Mouse (Mus musculus): ENCODE measurements around the gene Npepl1. TPM values are rescaled to one million over a fixed set of nuclear protein-coding genes. Genes with fewer than 3 reads are reported as not detected.

The Npepl1 gene
- polyA plus RNA-seq, 1 experiment, result 90.9 TPM

- H3K4me3 ChIP-seq (ENCODE audit: low read depth, low read length), result peak overlapping the region; percentile 90
- peaks cover 21% of the 10 kb centered on the region for H3K4me1 ChIP-seq (ENCODE audit: control insufficient read depth, insufficient read depth, insufficient read length, low read length)
- peak overlapping the region; percentile 40 for H3K27ac ChIP-seq (ENCODE audit: insufficient read depth, low read depth, low read length)
- H3K27me3 ChIP-seq (ENCODE audit: control insufficient read depth, insufficient read depth, low read length), result no peaks in the 10 kb centered on the region
- TF ChIP-seq CTCF (IDR thresholded peaks at IDR 0.05; ENCODE audit: extremely low read depth, insufficient read length, insufficient replicate concordance, low read depth, low read length), result no peak
- TF ChIP-seq POLR2A (IDR thresholded peaks at IDR 0.05; ENCODE audit: low read depth, low read length), result no peak
- peaks cover 21% of the 10 kb centered on the region for H3K36me3 ChIP-seq (ENCODE audit: control insufficient read depth, insufficient read depth, low read length)
- WGBS, result 36% methylated on average over 33 of the region's 33 CpGs
Measured at GRCm38 (mm10) chr2:174110783-174111549, 817 bp downstream of the Npepl1 start.

GRCm38 (mm10) chr2:174112931-174113330 is 2.8 kb downstream of the Npepl1 start:
- Histone ChIP-seq H3K4me3 (ENCODE audit: low read depth, low read length) (no peak overlapping the region), H3K4me1 (ENCODE audit: control insufficient read depth, insufficient read depth, insufficient read length, low read length) (peaks cover 11% of the 10 kb centered on the region), H3K36me3 (ENCODE audit: control insufficient read depth, insufficient read depth, low read length) (peaks cover 33% of the 10 kb centered on the region), H3K27ac (ENCODE audit: insufficient read depth, low read depth, low read length) (no peak overlapping the region), H3K27me3 (ENCODE audit: control insufficient read depth, insufficient read depth, low read length) (no peaks in the 10 kb centered on the region)
- WGBS, result 92% methylated on average over 18 of the region's 18 CpGs
- no peak for TF ChIP-seq POLR2A (IDR thresholded peaks at IDR 0.05; ENCODE audit: low read depth, low read length)
- no peak for TF ChIP-seq CTCF (IDR thresholded peaks at IDR 0.05; ENCODE audit: extremely low read depth, insufficient read length, insufficient replicate concordance, low read depth, low read length)

GRCm38 (mm10) chr2:174114148-174114864 is 4.2 kb downstream of the Npepl1 start:
- 85% methylated on average over 12 of the region's 12 CpGs for WGBS
- no peak for TF ChIP-seq CTCF (IDR thresholded peaks at IDR 0.05; ENCODE audit: extremely low read depth, insufficient read length, insufficient replicate concordance, low read depth, low read length)
- TF ChIP-seq POLR2A (IDR thresholded peaks at IDR 0.05; ENCODE audit: low read depth, low read length), result no peak
- H3K36me3 ChIP-seq (ENCODE audit: control insufficient read depth, insufficient read depth, low read length), result peaks cover 41% of the 10 kb centered on the region
- no peaks in the 10 kb centered on the region for H3K27me3 ChIP-seq (ENCODE audit: control insufficient read depth, insufficient read depth, low read length)
- H3K4me1 ChIP-seq (ENCODE audit: control insufficient read depth, insufficient read depth, insufficient read length, low read length), result peaks cover 11% of the 10 kb centered on the region
- no peak overlapping the region for H3K4me3 ChIP-seq (ENCODE audit: low read depth, low read length)
- H3K27ac ChIP-seq (ENCODE audit: insufficient read depth, low read depth, low read length), result no peak overlapping the region

- H3K4me3 ChIP-seq (ENCODE audit: low read depth, low read length), result no peak overlapping the region
- no peaks in the 10 kb centered on the region for H3K27me3 ChIP-seq (ENCODE audit: control insufficient read depth, insufficient read depth, low read length)
- no peaks in the 10 kb centered on the region for H3K4me1 ChIP-seq (ENCODE audit: control insufficient read depth, insufficient read depth, insufficient read length, low read length)
- H3K27ac ChIP-seq (ENCODE audit: insufficient read depth, low read depth, low read length), result no peak overlapping the region
- peaks cover 60% of the 10 kb centered on the region for H3K36me3 ChIP-seq (ENCODE audit: control insufficient read depth, insufficient read depth, low read length)
- TF ChIP-seq CTCF (IDR thresholded peaks at IDR 0.05; ENCODE audit: extremely low read depth, insufficient read length, insufficient replicate concordance, low read depth, low read length) (no peak), POLR2A (IDR thresholded peaks at IDR 0.05; ENCODE audit: low read depth, low read length) (no peak)
- WGBS, result 80% methylated on average over 16 of the region's 16 CpGs
Measured at GRCm38 (mm10) chr2:174116929-174117328, 6.8 kb downstream of the Npepl1 start.

- 82% methylated on average over 11 of the region's 11 CpGs for WGBS
- Histone ChIP-seq H3K36me3 (ENCODE audit: control insufficient read depth, insufficient read depth, low read length) (peaks cover 69% of the 10 kb centered on the region), H3K27me3 (ENCODE audit: control insufficient read depth, insufficient read depth, low read length) (no peaks in the 10 kb centered on the region), H3K27ac (ENCODE audit: insufficient read depth, low read depth, low read length) (no peak overlapping the region), H3K4me3 (ENCODE audit: low read depth, low read length) (no peak overlapping the region), H3K4me1 (ENCODE audit: control insufficient read depth, insufficient read depth, insufficient read length, low read length) (no peaks in the 10 kb centered on the region)
- no peak for TF ChIP-seq POLR2A (IDR thresholded peaks at IDR 0.05; ENCODE audit: low read depth, low read length)
- no peak for TF ChIP-seq CTCF (IDR thresholded peaks at IDR 0.05; ENCODE audit: extremely low read depth, insufficient read length, insufficient replicate concordance, low read depth, low read length)
Measured at GRCm38 (mm10) chr2:174118141-174118540, 8.0 kb downstream of the Npepl1 start.

- H3K36me3 ChIP-seq (ENCODE audit: control insufficient read depth, insufficient read depth, low read length), result peaks cover 69% of the 10 kb centered on the region
- no peaks in the 10 kb centered on the region for H3K27me3 ChIP-seq (ENCODE audit: control insufficient read depth, insufficient read depth, low read length)
- 93% methylated on average over 11 of the region's 11 CpGs for WGBS
- no peak overlapping the region for H3K4me3 ChIP-seq (ENCODE audit: low read depth, low read length)
- H3K4me1 ChIP-seq (ENCODE audit: control insufficient read depth, insufficient read depth, insufficient read length, low read length), result no peaks in the 10 kb centered on the region
- TF ChIP-seq POLR2A (IDR thresholded peaks at IDR 0.05; ENCODE audit: low read depth, low read length), result no peak
- no peak for TF ChIP-seq CTCF (IDR thresholded peaks at IDR 0.05; ENCODE audit: extremely low read depth, insufficient read length, insufficient replicate concordance, low read depth, low read length)
- no peak overlapping the region for H3K27ac ChIP-seq (ENCODE audit: insufficient read depth, low read depth, low read length)
Measured at GRCm38 (mm10) chr2:174119259-174119658, 9.1 kb downstream of the Npepl1 start.

GRCm38 (mm10) chr2:174120631-174121030 is 10.5 kb downstream of the Npepl1 start:
- H3K27me3 ChIP-seq (ENCODE audit: control insufficient read depth, insufficient read depth, low read length), result no peaks in the 10 kb centered on the region
- WGBS, result 88% methylated on average over 19 of the region's 19 CpGs
- H3K4me1 ChIP-seq (ENCODE audit: control insufficient read depth, insufficient read depth, insufficient read length, low read length), result no peaks in the 10 kb centered on the region
- H3K36me3 ChIP-seq (ENCODE audit: control insufficient read depth, insufficient read depth, low read length), result peaks cover 58% of the 10 kb centered on the region
- TF ChIP-seq POLR2A (IDR thresholded peaks at IDR 0.05; ENCODE audit: low read depth, low read length) (no peak), CTCF (IDR thresholded peaks at IDR 0.05; ENCODE audit: extremely low read depth, insufficient read length, insufficient replicate concordance, low read depth, low read length) (no peak)
- no peak overlapping the region for H3K4me3 ChIP-seq (ENCODE audit: low read depth, low read length)
- no peak overlapping the region for H3K27ac ChIP-seq (ENCODE audit: insufficient read depth, low read depth, low read length)
